Mouse (Mus musculus): Measurements from ENCODE around the gene Zeb2.
A peak's percentile ranks its signal among the peaks of the same experiment; 100 is the strongest.

The Zeb2 gene

DNA sequence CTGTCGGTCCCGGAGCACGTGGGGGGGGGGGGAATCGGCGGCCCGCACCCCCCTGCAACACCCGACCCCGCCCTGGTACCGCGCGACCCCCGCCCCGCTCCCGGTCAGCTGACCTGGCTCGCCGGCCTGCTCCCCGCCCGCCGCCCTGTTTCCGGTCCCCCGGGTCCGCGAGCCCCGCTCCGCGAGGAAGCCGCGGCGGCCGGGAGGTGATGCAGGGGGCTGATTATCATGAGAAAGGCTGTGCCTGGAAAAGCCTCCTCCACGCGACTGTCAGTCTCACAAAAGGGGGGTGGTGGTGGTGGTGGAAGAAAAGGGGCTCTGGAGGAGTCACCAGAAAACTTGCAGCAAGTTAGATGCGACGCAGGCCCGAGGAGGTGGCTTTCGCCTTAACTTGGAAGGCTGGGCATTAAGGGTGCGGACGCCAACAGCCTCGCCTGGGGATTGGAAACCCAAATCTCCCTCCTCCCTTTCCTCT lies at the start of gene Zeb2:
Gene Zeb2, minus strand, starts transcription at position 309 of the 475 bp plus-strand sequence.
- DNase-seq (ENCODE audit: extremely low read depth, low read depth) = no peak

DNA sequence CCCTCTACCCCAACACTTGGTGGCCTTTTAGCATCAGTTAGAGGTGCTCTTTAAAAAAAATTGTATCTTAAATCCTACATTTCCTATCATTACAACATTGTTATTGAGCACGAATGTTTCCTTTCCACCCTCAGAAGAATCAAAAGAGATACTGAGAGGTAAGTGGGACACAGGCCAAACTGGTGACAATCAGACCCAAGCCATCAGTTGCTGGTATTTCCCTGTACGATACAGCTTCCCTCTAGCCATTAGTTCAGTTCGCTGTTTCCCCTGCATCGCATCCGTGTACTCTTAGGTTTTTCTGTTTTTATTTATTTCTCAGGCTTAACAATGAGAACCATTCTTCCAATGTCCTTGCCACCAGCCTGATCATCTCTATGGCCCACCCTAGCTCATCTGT lies 41.6 kb upstream of the Zeb2 start:
- no peak for DNase-seq (ENCODE audit: extremely low read depth, low read depth)

GRCm38 (mm10) chr2:45158351-45158782 lies 41.2 kb upstream of the Zeb2 start:
- no peak for DNase-seq (ENCODE audit: extremely low read depth, low read depth)

DNA sequence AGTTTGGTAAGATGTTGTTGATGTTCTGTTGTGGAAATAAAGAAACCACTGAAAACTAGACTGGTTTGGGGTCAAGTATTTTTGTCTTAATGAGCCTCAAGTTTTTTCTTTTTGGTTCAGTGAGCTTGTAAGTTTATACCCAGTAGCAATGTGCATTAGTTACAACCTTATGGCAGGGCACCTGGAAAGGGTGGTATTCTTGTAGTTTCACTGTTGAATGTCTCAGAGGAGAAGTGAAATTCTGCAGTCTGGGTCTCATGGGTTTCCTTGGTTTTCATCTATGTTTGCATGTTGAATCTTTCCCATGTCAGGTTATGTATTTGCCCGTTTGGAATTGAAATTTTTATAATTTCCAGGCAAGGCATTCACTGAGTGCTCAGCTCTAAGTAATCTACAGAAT lies 36.1 kb upstream of the Zeb2 start:
- DNase-seq (ENCODE audit: extremely low read depth, low read depth) = no peak

- DNase-seq (ENCODE audit: extremely low read depth, low read depth) = no peak
Measured at GRCm38 (mm10) chr2:45143162-45143561, 26.0 kb upstream of the Zeb2 start.

DNA sequence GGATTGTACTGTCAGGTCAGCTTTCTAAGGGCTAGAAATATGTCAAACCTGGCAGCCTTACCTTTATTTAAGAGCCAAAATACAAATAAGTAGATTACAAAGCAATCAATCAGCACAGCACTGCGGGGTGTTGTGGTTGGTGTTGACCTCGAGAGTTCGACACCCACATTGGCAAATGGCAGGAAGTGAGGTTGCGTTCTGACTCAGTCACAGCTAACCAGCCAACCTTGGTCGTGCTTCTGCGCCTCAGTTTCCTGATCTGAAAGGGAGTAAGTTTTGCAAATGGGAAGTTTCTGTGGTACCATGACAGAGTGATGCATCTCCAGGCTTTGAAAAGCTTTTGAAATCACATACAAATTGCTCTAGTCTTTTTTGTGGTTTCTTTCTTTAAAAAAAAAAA lies 21.7 kb upstream of the Zeb2 start:
- no peak for DNase-seq (ENCODE audit: extremely low read depth, low read depth)

GRCm38 (mm10) chr2:45136783-45137182 lies 19.6 kb upstream of the Zeb2 start:
- peak; percentile 46 for DNase-seq (ENCODE audit: extremely low read depth, low read depth)

- no peak for DNase-seq (ENCODE audit: extremely low read depth, low read depth)
Measured at GRCm38 (mm10) chr2:45133225-45133624, 16.0 kb upstream of the Zeb2 start.

- no peak for DNase-seq (ENCODE audit: extremely low read depth, low read depth)
Measured at GRCm38 (mm10) chr2:45130461-45131156, 13.4 kb upstream of the Zeb2 start.

- DNase-seq (ENCODE audit: extremely low read depth, low read depth) = no peak
Measured at GRCm38 (mm10) chr2:45129556-45129955, 12.4 kb upstream of the Zeb2 start.

DNA sequence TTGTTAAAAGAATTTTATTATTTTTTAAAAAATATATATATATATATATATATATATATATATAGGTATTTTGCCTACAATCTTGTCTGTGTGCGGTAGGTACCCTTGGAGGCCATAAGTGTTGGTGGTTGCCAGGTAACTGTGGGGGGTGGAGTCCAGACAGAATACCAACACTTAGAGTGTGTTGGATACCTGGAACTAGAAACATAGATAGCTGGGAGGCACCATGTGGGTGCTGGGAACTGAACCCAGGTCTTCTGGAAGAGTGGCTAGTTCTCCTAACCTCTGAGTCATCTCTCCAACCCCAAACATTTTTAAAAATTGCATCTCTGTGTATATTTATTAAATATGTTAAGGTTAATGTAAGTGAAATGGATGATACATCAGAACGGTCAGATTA lies 11.5 kb upstream of the Zeb2 start:
- DNase-seq (ENCODE audit: extremely low read depth, low read depth) = no peak

DNA sequence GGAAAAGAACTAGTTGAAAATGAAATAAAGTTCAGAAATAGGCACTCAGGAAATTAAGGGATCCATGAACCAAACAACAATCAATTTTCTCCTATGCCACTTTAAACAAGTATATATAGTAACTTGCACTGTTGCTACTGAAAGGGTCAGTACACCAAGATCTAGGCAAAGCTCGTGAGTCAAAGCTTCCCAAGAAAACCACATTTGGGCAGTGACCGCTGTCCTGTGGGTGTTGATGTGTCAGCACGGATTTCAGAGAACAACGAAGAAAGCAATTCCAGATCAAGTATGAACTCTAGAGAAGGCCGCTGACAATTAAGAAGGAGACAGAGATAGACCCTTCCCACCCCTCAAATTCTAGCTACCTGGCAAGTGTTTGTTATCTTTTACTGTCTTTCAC lies 9.2 kb upstream of the Zeb2 start:
- DNase-seq (ENCODE audit: extremely low read depth, low read depth) = no peak

DNA sequence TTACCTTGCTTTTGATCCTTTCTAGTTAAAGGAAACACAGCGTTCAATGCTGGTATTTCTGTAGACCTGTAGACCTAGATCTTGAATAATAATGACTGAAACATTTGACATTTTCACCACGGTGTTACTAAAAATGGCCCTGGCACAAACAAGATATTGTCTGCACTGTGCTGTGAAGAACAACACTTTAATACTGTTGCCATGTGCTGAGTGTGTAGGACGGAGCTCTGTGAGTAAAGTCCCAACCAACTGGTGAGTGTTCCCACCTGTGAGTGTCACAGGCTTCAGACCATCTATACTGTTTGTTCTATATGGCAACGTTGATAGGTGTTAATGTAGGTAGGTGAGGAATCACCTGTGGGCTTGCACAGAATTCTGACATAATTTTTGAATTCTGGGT lies 8.0 kb upstream of the Zeb2 start:
- DNase-seq (ENCODE audit: extremely low read depth, low read depth) = no peak

- DNase-seq (ENCODE audit: extremely low read depth, low read depth) = no peak
Measured at GRCm38 (mm10) chr2:45123490-45123889, 6.3 kb upstream of the Zeb2 start.

- no peak for DNase-seq (ENCODE audit: extremely low read depth, low read depth)
Measured at GRCm38 (mm10) chr2:45118121-45118520, 926 bp upstream of the Zeb2 start.

DNA sequence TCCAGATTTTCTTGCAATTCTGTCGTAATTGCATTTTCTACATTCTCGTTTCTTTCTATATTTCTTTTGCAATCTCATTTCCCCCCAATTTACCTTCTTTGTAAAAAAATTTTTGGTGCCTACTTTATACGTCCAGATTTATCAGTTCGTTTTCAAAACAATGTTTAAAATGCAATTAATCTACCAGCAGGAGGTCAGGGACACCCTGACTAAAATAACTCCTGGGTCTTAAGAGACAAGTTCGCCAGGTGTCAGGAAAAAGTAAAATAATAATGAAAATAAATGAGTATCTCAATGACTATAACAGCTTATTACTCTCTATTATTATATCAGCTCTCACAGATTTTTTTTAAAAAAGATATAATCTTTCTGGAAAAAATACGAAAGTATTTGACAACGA lies 397 bp upstream of the Zeb2 start:
- no peak for DNase-seq (ENCODE audit: extremely low read depth, low read depth)

DNA sequence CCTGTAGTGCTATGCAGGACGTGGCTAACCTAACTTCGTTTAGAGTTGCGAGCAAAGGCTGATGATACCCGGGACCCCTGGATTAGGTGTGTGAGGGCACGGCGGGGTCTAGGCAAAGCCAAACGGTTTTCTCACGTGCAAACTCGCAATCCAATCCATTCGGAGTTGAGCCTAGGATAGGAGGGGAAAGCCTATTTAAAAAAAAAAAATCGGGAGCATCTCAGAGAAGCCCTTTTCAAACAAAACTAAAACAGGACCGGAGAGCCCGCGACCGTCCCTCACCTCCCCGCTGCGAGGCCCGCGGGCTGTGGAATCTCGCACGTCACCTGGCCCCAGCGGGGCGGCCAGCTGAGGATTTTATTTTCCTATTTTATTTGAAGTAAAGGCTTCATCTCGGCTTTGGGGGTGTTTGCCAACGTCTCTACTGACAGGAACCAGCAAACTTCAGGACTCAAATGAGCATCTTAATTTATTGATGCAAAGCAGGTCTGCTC lies 617 bp downstream of the Zeb2 start:
- DNase-seq (ENCODE audit: extremely low read depth, low read depth) = no peak

DNA sequence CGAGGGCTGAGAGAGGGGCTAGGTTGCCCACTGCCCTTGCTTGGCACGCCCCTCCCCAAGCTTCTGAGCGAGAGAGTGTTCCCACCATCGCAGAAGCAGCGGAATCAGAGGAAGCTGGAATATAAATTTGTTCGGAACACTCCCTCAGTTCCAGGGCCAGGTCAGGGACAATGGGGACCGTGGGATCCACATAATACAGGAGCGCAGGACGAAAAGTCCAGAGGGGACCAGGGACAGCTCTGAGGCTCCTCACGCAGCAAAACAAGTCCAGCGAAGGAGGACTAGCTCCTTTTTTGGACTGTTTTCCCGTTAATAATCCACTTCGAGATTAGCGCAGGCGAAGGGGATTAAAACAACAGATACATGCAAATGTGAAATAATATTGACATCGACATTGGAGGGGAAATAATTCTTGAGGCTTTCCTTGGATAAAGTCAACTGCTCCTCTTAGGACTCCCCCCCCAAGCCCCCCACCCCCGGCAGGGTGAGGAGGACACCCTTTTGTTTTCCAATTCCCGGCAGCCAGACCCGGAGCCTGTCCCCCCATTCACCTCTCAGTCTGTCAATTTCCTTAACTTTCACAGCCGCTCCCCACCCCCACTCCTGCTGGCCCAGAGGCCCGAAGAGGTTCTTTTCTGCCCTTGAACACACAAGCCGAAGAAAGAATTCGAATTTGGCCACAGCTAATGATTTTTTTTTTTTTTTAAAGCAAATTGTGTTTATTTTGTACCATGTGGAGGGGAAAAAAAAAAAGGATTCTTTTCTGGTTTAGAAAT lies 1.3 kb downstream of the Zeb2 start:
- no peak for DNase-seq (ENCODE audit: extremely low read depth, low read depth)

DNA sequence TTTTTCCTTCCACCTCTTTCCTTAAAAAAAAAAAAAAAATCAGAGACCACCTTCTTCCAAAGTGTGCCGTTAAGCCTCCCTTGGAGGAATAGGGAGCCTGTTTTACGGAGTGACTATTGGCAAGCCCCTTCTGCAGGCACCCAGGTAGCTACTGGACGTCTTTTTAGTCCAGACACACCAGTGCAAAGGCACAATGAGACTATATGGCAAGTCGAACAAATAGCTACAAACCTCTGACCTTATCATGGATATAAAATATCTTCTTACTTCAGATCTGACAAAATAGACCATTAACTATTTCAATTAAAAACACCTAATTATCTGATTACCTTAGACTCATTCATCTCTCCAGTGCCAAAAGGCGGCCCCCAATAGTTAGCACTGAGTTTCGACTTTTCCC lies 2.0 kb downstream of the Zeb2 start:
- DNase-seq (ENCODE audit: extremely low read depth, low read depth) = no peak

GRCm38 (mm10) chr2:45114596-45114995 lies 2.6 kb downstream of the Zeb2 start:
- no peak for DNase-seq (ENCODE audit: extremely low read depth, low read depth)

- DNase-seq (ENCODE audit: extremely low read depth, low read depth) = peak; percentile 73
Measured at GRCm38 (mm10) chr2:45113912-45114311, 3.3 kb downstream of the Zeb2 start.

DNA sequence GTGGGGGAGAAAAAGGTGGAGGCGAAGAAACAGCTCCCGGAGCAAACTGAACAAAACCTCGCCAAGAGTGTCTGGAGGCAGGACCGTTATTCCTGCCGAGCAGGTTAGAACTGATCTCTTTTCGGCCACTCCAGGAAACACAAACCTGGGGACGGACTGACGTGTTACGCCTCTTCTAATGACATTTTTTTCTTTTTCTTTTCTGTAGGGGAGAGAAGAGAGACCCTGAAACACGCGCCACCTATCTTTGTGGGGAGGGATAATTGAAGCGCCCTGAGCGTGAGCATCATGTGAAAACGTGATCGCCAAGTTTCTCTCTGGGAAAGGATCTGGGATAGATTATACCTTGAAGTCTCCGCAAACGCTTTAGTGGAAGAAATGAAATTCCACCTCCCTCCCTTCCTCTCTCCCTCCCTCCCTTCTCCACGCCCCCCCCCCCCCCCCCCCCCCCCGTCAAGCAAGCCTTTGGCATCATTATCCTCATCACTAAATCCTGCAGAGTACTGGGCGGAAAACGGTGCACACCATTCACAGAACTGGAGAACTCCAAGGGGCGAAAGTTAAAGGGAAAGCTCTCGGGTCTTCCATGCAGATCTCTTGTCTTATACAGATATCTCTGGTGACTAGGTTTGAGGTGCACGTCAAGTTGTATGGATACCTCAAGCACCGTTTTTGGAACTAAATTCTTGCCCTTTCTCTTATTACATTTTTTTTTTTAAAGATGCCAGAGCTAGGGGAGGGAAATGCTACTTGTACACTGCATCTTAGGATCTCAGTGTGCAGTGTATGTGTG lies 4.1 kb downstream of the Zeb2 start:
- no peak for DNase-seq (ENCODE audit: extremely low read depth, low read depth)

Data from MEL-GATA-1-ER (cell line).